Mouse (Mus musculus) embryonic facial prominence, embryonic 11.5 days (tissue): Measurements from ENCODE around the gene Slc16a3. TPM values are rescaled to one million over a fixed set of nuclear protein-coding genes. Genes with fewer than 3 reads are reported as not detected.

Experiments
- polyA plus RNA-seq: library from polyadenylated mRNA; unstranded; fragments of >200 nt; fragmentation: Nextera tagmentation; extraction: Ambion mirVana; gene quantifications from 2 replicates; pipeline ENCODE4 v1.2.1, GENCODE M21; 2014

The Slc16a3 gene
- polyA plus RNA-seq, 1 experiment from 2014 or later = 30.7 TPM

Other genes starting within 250 kb of the Slc16a3 start
- gene Cenpx, start 234.7 kb upstream of the Slc16a3 start, polyA plus RNA-seq = 118 and 124 TPM in 2 replicates
- gene Lrrc45, start 234.6 kb upstream of the Slc16a3 start, polyA plus RNA-seq = 35.0 and 35.9 TPM in 2 replicates
- 9.7 and 10.9 TPM in 2 replicates for gene Rac3, start 227.0 kb upstream of the Slc16a3 start, polyA plus RNA-seq
- 10.7 and 11.7 TPM in 2 replicates for gene Dcxr, start 221.2 kb upstream of the Slc16a3 start, polyA plus RNA-seq
- 3.3 and 3.7 TPM in 2 replicates for gene Cbr2, start 216.4 kb upstream of the Slc16a3 start, polyA plus RNA-seq
- gene Hmga1b, start 185.7 kb upstream of the Slc16a3 start, polyA plus RNA-seq = 9.0 and 11.0 TPM in 2 replicates
- gene Rfng, start 164.3 kb upstream of the Slc16a3 start, polyA plus RNA-seq = 16.2 and 21.2 TPM in 2 replicates
- 262 and 276 TPM in 2 replicates for gene Gps1, start 164.2 kb upstream of the Slc16a3 start, polyA plus RNA-seq
- gene Dus1l, start 152.1 kb upstream of the Slc16a3 start, polyA plus RNA-seq = 72.4 and 72.8 TPM in 2 replicates
- gene Fasn, start 123.9 kb upstream of the Slc16a3 start, polyA plus RNA-seq = 56.1 and 66.1 TPM in 2 replicates
- 4.5 and 5.3 TPM in 2 replicates for gene Ccdc57, start 15.6 kb upstream of the Slc16a3 start, polyA plus RNA-seq
- 60.3 and 66.1 TPM in 2 replicates for gene Csnk1d, start 42.9 kb downstream of the Slc16a3 start, polyA plus RNA-seq
- not detected in 2 replicates for gene Cd7, start 90.9 kb downstream of the Slc16a3 start, polyA plus RNA-seq
- gene Sectm1b, start 115.1 kb downstream of the Slc16a3 start, polyA plus RNA-seq = not detected in 2 replicates
- not detected in 2 replicates for gene Sectm1a, start 132.7 kb downstream of the Slc16a3 start, polyA plus RNA-seq
- gene Tex19.2, start 170.2 kb downstream of the Slc16a3 start, polyA plus RNA-seq = not detected in 2 replicates
- gene Tex19.1, start 197.7 kb downstream of the Slc16a3 start, polyA plus RNA-seq = 0.24 TPM in 1 of 2 replicates, not detected in the other
- gene Uts2r, start 211.8 kb downstream of the Slc16a3 start, polyA plus RNA-seq = 0.17 TPM in 1 of 2 replicates, not detected in the other